Mouse (Mus musculus) intestine, postnatal 0 days (tissue): ENCODE data around the gene Dctn3. TPM values are rescaled to one million over a fixed set of nuclear protein-coding genes. Genes with fewer than 3 reads are reported as not detected.
"Not testable (repeated sequence)": the region's sequence is repeated elsewhere in the genome, so short reads cannot be mapped to it uniquely, and the experiment has no call there.

Source experiments
- ATAC-seq: fragments of 200-750 bp; cut with Nextera tagmentation; 2 replicates; pipeline ENCODE4 v1.8.0; 2017; ENCODE audit warnings: mild to moderate bottlenecking, moderate TSS enrichment, moderate library complexity
- H3K27ac ChIP-seq: fragments of 300-500 bp; sonication (generic); 2 replicates; pipeline ENCODE4 v1.5.1; 2014; ENCODE audit warnings: mild to moderate bottlenecking, low read depth, low read length, moderate library complexity
- H3K27me3 ChIP-seq: fragments of 300-500 bp; sonication (generic); replicated peaks from 2 replicates; pipeline ENCODE4 v1.6.1; 2014; ENCODE audit warnings: low read length, mixed read lengths; ENCODE audit not compliant: control insufficient read depth, insufficient read depth
- H3K36me3 ChIP-seq: fragments of 300-500 bp; sonication (generic); 2 replicates; pipeline ENCODE4 v1.6.1; 2014; ENCODE audit warnings: mild to moderate bottlenecking, moderate library complexity; ENCODE audit not compliant: control insufficient read depth, insufficient read depth
- H3K4me1 ChIP-seq: fragments of 300-500 bp; sonication (generic); replicated peaks from 2 replicates; pipeline ENCODE4 v1.6.1; 2014; ENCODE audit warnings: antibody characterized with exemption, low read length, mixed read lengths; ENCODE audit not compliant: control insufficient read depth, insufficient read depth
- H3K4me2 ChIP-seq: fragments of 300-500 bp; sonication (generic); replicated peaks from 2 replicates; pipeline ENCODE4 v1.6.1; 2014; ENCODE audit warnings: low read depth, mild to moderate bottlenecking, moderate library complexity
- H3K4me3 ChIP-seq: fragments of 300-500 bp; sonication (generic); 2 replicates; pipeline ENCODE4 v1.5.1; 2014; ENCODE audit warnings: low read depth, low read length
- H3K9ac ChIP-seq: fragments of 300-500 bp; sonication (generic); 2 replicates; pipeline ENCODE4 v1.6.1; 2014; ENCODE audit warnings: mild to moderate bottlenecking, low read depth, low read length
- H3K9me3 ChIP-seq: fragments of 300-500 bp; sonication (generic); 2 replicates; pipeline ENCODE4 v1.6.1; 2016; ENCODE audit warnings: mixed run types; ENCODE audit not compliant: control insufficient read depth
- CTCF ChIP-seq: sonication (generic); IDR thresholded peaks from 2 replicates; pipeline ENCODE4 v1.5.1; 2016; ENCODE audit warnings: low read depth, mild to moderate bottlenecking, control low read depth, antibody characterized with exemption, moderate library complexity
- WGBS: fragments of 180-500 bp; shearing (Covaris S2); extraction: QIAGEN DNeasy Blood & Tissue Kit; methylation state at CpG from one replicate; pipeline ENCODE4 v1.1.7; 2014; 5-methylcytosine and 5-hydroxymethylcytosine counted together
- polyA plus RNA-seq: library from polyadenylated mRNA; unstranded; fragments of >200 nt; fragmentation: Nextera tagmentation; extraction: Ambion mirVana; gene quantifications from 2 replicates; pipeline ENCODE4 v1.2.1, GENCODE M21; 2015

Dctn3 gene
- polyA plus RNA-seq, 1 experiment from 2014 or later, result 144 TPM

GRCm38 (mm10) chr4:41684131-41684930 lies 38.6 kb downstream of the Dctn3 start:
- not testable (repeated sequence) for H3K27me3 ChIP-seq

GRCm38 (mm10) chr4:41683303-41683702 lies 39.7 kb downstream of the Dctn3 start:
- 0 out of 2 replicates have a peak overlapping the region, but pooled peaks have one; percentile 35 for H3K4me2 ChIP-seq
- H3K27ac ChIP-seq, H3K4me1 ChIP-seq, H3K9me3 ChIP-seq, H3K4me3 ChIP-seq, H3K9ac ChIP-seq, H3K36me3 ChIP-seq, ATAC-seq, H3K27me3 ChIP-seq: not testable (repeated sequence)
- WGBS, result 7% methylated on average over 3 of the region's 27 CpGs

More at GRCm38 (mm10) chr4:41684131-41684930, 38.6 kb downstream of the Dctn3 start:
- H3K27ac ChIP-seq, H3K9ac ChIP-seq, H3K4me3 ChIP-seq, ATAC-seq, H3K4me2 ChIP-seq, H3K4me1 ChIP-seq, H3K36me3 ChIP-seq, H3K9me3 ChIP-seq: not testable (repeated sequence)
- 13% methylated on average over 21 of the region's 27 CpGs for WGBS

GRCm38 (mm10) chr4:41682789-41683188 lies 40.2 kb downstream of the Dctn3 start:
- no peaks in the 10 kb centered on the region for H3K4me1 ChIP-seq
- no peaks in the 10 kb centered on the region for H3K9me3 ChIP-seq
- TF ChIP-seq CTCF, result no peak
- 27% methylated on average over 6 of the region's 6 CpGs for WGBS
- peaks cover 9% of the 10 kb centered on the region for H3K27me3 ChIP-seq
- no peak for ATAC-seq
- H3K36me3 ChIP-seq, result no peaks in the 10 kb centered on the region
- H3K4me2 ChIP-seq, result no peak overlapping the region
- no peak overlapping the region for H3K4me3 ChIP-seq
- H3K27ac ChIP-seq, result no peak overlapping the region
- no peak overlapping the region for H3K9ac ChIP-seq

- Histone ChIP-seq H3K27ac (no peak overlapping the region), H3K4me2 (no peak overlapping the region), H3K9ac (no peak overlapping the region), H3K27me3 (peaks cover 9% of the 10 kb centered on the region), H3K36me3 (no peaks in the 10 kb centered on the region), H3K9me3 (no peaks in the 10 kb centered on the region), H3K4me3 (no peak overlapping the region), H3K4me1 (no peaks in the 10 kb centered on the region)
- no peak for ATAC-seq
- no peak for TF ChIP-seq CTCF
- WGBS, result 82% methylated on average over 10 of the region's 10 CpGs
These were observed 41.0 kb downstream of the Dctn3 start for GRCm38 (mm10) chr4:41681947-41682346.

- 50% methylated on average over 4 of the region's 4 CpGs for WGBS
- H3K27ac ChIP-seq, result no peak overlapping the region
- peaks cover 9% of the 10 kb centered on the region for H3K27me3 ChIP-seq
- no peak overlapping the region for H3K4me3 ChIP-seq
- no peak overlapping the region for H3K9ac ChIP-seq
- no peaks in the 10 kb centered on the region for H3K36me3 ChIP-seq
- ATAC-seq, result no peak
- no peaks in the 10 kb centered on the region for H3K4me1 ChIP-seq
- TF ChIP-seq CTCF, result no peak
- no peaks in the 10 kb centered on the region for H3K9me3 ChIP-seq
- H3K4me2 ChIP-seq, result no peak overlapping the region
These were observed 41.8 kb downstream of the Dctn3 start for GRCm38 (mm10) chr4:41681176-41681575.

GRCm38 (mm10) chr4:41679291-41679690 lies 43.7 kb downstream of the Dctn3 start:
- ATAC-seq, result no peak
- no peaks in the 10 kb centered on the region for H3K9me3 ChIP-seq
- TF ChIP-seq CTCF, result no peak
- no peaks in the 10 kb centered on the region for H3K36me3 ChIP-seq
- 86% methylated on average over 1 of the region's 2 CpGs for WGBS
- no peaks in the 10 kb centered on the region for H3K4me1 ChIP-seq
- no peak overlapping the region for H3K4me2 ChIP-seq
- no peak overlapping the region for H3K4me3 ChIP-seq
- no peak overlapping the region for H3K9ac ChIP-seq
- H3K27me3 ChIP-seq, result peaks cover 9% of the 10 kb centered on the region
- H3K27ac ChIP-seq, result no peak overlapping the region
